Mouse (Mus musculus): ENCODE measurements at regions not wholly inside any gene's neighbourhood (a gene's known extent, or its start where the extent isn't known, plus 50 kb on each side); places are given as distances from the start of the nearest gene placed in this dataset.

GRCm38 (mm10) chr5:80855034-80855433 lies 164.9 kb upstream of the Adgrl3 start:
- Histone ChIP-seq H3K36me3 (ENCODE audit: control insufficient read depth, insufficient read depth, low read length) (no peaks in the 10 kb centered on the region), H3K4me1 (ENCODE audit: control insufficient read depth, insufficient read depth, low read length) (no peaks in the 10 kb centered on the region), H3K27ac (ENCODE audit: control insufficient read depth, insufficient read depth, low read depth, low read length) (no peak overlapping the region), H3K4me3 (ENCODE audit: control insufficient read depth, low read depth, low read length) (no peak overlapping the region), H3K27me3 (ENCODE audit: control insufficient read depth, insufficient read depth, low read length) (no peaks in the 10 kb centered on the region)
- TF ChIP-seq CTCF (IDR thresholded peaks at IDR 0.05; ENCODE audit: control insufficient read depth, insufficient read depth, insufficient replicate concordance, low read depth, low read length) = no peak
- no peak for TF ChIP-seq POLR2A (IDR thresholded peaks at IDR 0.05; ENCODE audit: control insufficient read depth, low read depth, low read length)

DNA sequence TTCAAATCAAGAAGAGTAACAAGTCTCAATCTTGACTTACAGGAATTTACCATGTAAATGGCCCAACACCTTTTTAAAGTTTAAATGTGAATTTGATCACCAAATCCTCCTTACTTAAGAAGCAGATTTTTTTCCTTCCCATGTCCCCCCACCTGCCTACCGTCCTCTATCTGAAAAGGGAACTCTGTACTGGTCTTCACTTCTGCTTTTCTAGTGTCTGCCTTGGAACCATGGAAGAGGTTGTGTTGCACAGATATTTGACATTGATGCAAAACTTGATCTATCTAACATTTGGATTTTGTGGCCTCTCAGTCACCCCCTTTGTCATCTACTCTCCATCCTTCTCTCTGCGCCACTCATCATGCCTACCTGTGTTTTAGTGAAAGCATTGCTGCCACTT lies 143.3 kb upstream of the Adgrl3 start:
- no peaks in the 10 kb centered on the region for H3K27me3 ChIP-seq (ENCODE audit: control insufficient read depth, insufficient read depth, low read length)
- no peak overlapping the region for H3K27ac ChIP-seq (ENCODE audit: control insufficient read depth, insufficient read depth, low read depth, low read length)
- no peaks in the 10 kb centered on the region for H3K4me1 ChIP-seq (ENCODE audit: control insufficient read depth, insufficient read depth, low read length)
- TF ChIP-seq POLR2A (IDR thresholded peaks at IDR 0.05; ENCODE audit: control insufficient read depth, low read depth, low read length) (no peak), CTCF (IDR thresholded peaks at IDR 0.05; ENCODE audit: control insufficient read depth, insufficient read depth, insufficient replicate concordance, low read depth, low read length) (no peak)
- H3K36me3 ChIP-seq (ENCODE audit: control insufficient read depth, insufficient read depth, low read length) = no peaks in the 10 kb centered on the region
- no peak overlapping the region for H3K4me3 ChIP-seq (ENCODE audit: control insufficient read depth, low read depth, low read length)

- Histone ChIP-seq H3K4me3 (ENCODE audit: control insufficient read depth, low read depth, low read length) (no peak overlapping the region), H3K36me3 (ENCODE audit: control insufficient read depth, insufficient read depth, low read length) (no peaks in the 10 kb centered on the region), H3K27me3 (ENCODE audit: control insufficient read depth, insufficient read depth, low read length) (no peaks in the 10 kb centered on the region), H3K27ac (ENCODE audit: control insufficient read depth, insufficient read depth, low read depth, low read length) (no peak overlapping the region), H3K4me1 (ENCODE audit: control insufficient read depth, insufficient read depth, low read length) (no peaks in the 10 kb centered on the region)
- TF ChIP-seq POLR2A (IDR thresholded peaks at IDR 0.05; ENCODE audit: control insufficient read depth, low read depth, low read length) (no peak), CTCF (IDR thresholded peaks at IDR 0.05; ENCODE audit: control insufficient read depth, insufficient read depth, insufficient replicate concordance, low read depth, low read length) (no peak)
These were observed 121.7 kb upstream of the Adgrl3 start for GRCm38 (mm10) chr5:80898230-80898629.

- H3K4me3 ChIP-seq (ENCODE audit: control insufficient read depth, low read depth, low read length) = no peak overlapping the region
- no peak for TF ChIP-seq CTCF (IDR thresholded peaks at IDR 0.05; ENCODE audit: control insufficient read depth, insufficient read depth, insufficient replicate concordance, low read depth, low read length)
- no peak for TF ChIP-seq POLR2A (IDR thresholded peaks at IDR 0.05; ENCODE audit: control insufficient read depth, low read depth, low read length)
These were observed 111.2 kb upstream of the Adgrl3 start for GRCm38 (mm10) chr5:80908771-80909170.

GRCm38 (mm10) chr5:80938791-80939190 lies 81.1 kb upstream of the Adgrl3 start:
- Histone ChIP-seq H3K4me1 (ENCODE audit: control insufficient read depth, insufficient read depth, low read length) (no peaks in the 10 kb centered on the region), H3K27me3 (ENCODE audit: control insufficient read depth, insufficient read depth, low read length) (no peaks in the 10 kb centered on the region), H3K27ac (ENCODE audit: control insufficient read depth, insufficient read depth, low read depth, low read length) (no peak overlapping the region), H3K4me3 (ENCODE audit: control insufficient read depth, low read depth, low read length) (no peak overlapping the region), H3K36me3 (ENCODE audit: control insufficient read depth, insufficient read depth, low read length) (no peaks in the 10 kb centered on the region)
- TF ChIP-seq CTCF (IDR thresholded peaks at IDR 0.05; ENCODE audit: control insufficient read depth, insufficient read depth, insufficient replicate concordance, low read depth, low read length) (no peak), POLR2A (IDR thresholded peaks at IDR 0.05; ENCODE audit: control insufficient read depth, low read depth, low read length) (no peak)

More at GRCm38 (mm10) chr5:80908771-80909170, 111.2 kb upstream of the Adgrl3 start:
- H3K4me1 ChIP-seq (ENCODE audit: control insufficient read depth, insufficient read depth, low read length) = no peaks in the 10 kb centered on the region
- no peak overlapping the region for H3K27ac ChIP-seq (ENCODE audit: control insufficient read depth, insufficient read depth, low read depth, low read length)
- H3K36me3 ChIP-seq (ENCODE audit: control insufficient read depth, insufficient read depth, low read length) = no peaks in the 10 kb centered on the region
- H3K27me3 ChIP-seq (ENCODE audit: control insufficient read depth, insufficient read depth, low read length) = no peaks in the 10 kb centered on the region

- TF ChIP-seq POLR2A (IDR thresholded peaks at IDR 0.05; ENCODE audit: control insufficient read depth, low read depth, low read length) (no peak), CTCF (IDR thresholded peaks at IDR 0.05; ENCODE audit: control insufficient read depth, insufficient read depth, insufficient replicate concordance, low read depth, low read length) (no peak)
- Histone ChIP-seq H3K4me3 (ENCODE audit: control insufficient read depth, low read depth, low read length) (no peak overlapping the region), H3K27ac (ENCODE audit: control insufficient read depth, insufficient read depth, low read depth, low read length) (no peak overlapping the region), H3K36me3 (ENCODE audit: control insufficient read depth, insufficient read depth, low read length) (no peaks in the 10 kb centered on the region), H3K27me3 (ENCODE audit: control insufficient read depth, insufficient read depth, low read length) (no peaks in the 10 kb centered on the region), H3K4me1 (ENCODE audit: control insufficient read depth, insufficient read depth, low read length) (peaks cover 2% of the 10 kb centered on the region; the same call in 1 of the 2 replicates)
These were observed 67.9 kb upstream of the Adgrl3 start for GRCm38 (mm10) chr5:80951861-80952599.

DNA sequence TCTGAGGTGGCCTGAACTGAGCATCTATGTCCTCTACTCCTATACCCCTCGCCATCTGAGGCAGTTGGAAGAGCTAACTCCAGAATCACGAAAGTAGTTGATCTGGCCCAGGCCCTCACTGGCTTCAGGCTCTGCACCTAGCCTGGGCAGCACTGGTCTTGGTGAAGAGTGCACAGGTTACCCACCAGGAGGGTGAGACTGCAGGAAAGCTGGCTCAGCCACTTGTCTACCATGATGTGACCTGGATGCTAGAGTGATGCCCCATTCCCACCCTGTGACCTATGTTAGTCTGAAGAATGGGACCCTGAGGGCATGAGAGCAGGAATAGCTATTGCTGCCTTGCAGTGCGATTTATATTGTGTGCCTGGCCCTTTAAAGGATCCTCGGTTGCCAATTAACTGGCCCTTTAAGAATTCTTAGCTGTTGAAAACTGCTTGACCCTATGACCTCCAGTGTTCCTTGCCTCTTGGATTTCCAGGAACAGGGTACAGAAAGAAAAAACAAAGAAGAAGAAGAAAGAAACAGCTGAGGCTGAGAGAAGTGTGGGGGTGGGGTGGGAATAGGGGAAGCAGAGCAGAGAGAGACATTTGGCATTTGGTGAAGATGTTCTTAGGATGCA lies 67.2 kb upstream of the Adgrl3 start:
- H3K4me1 ChIP-seq (ENCODE audit: control insufficient read depth, insufficient read depth, low read length) = peaks cover 2% of the 10 kb centered on the region; the same call in 1 of the 2 replicates
- TF ChIP-seq CTCF (IDR thresholded peaks at IDR 0.05; ENCODE audit: control insufficient read depth, insufficient read depth, insufficient replicate concordance, low read depth, low read length) (no peak), POLR2A (IDR thresholded peaks at IDR 0.05; ENCODE audit: control insufficient read depth, low read depth, low read length) (no peak)
- no peak overlapping the region for H3K27ac ChIP-seq (ENCODE audit: control insufficient read depth, insufficient read depth, low read depth, low read length)
- peak overlapping the region; percentile 18 for H3K4me3 ChIP-seq (ENCODE audit: control insufficient read depth, low read depth, low read length)
- no peaks in the 10 kb centered on the region for H3K36me3 ChIP-seq (ENCODE audit: control insufficient read depth, insufficient read depth, low read length)
- H3K27me3 ChIP-seq (ENCODE audit: control insufficient read depth, insufficient read depth, low read length) = no peaks in the 10 kb centered on the region

Measured in testis, adult 2 months (tissue).